Mouse (Mus musculus): ENCODE data around the gene Nadk. TPM values are rescaled to one million over a fixed set of nuclear protein-coding genes. Genes with fewer than 3 reads are reported as not detected.
A peak's percentile ranks its signal among the peaks of the same experiment; 100 is the strongest.

Nadk gene
- polyA plus RNA-seq, 1 experiment from 2014 or later: 76.8 TPM

DNA sequence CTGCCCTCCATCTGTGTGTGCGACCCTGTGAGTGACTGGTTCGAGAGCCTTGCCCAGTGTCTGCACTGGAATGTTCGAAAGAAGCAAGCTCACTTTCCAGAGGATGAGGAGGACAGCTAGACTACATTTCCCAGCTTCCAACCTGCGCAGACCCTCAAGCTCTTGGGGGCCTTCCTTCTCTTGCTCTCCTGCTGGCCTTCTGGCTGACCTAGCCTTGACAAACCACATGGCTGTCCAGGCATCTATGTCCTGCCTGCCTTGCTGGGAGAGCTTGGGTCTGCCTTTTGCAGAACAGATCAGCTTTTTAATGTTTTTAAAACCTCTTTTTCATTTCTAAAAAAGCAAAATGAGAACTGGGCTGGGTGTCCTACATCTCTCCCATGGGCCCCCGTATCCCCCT lies 27.2 kb downstream of the Nadk start:
- no peak for TF ChIP-seq CTCF (IDR thresholded peaks at IDR 0.05; ENCODE audit: low read depth)
- Histone ChIP-seq H3K27ac (no peak overlapping the region), H3K4me2 (ENCODE audit: low read length) (no peak overlapping the region), H3K9me3 (replicated peaks; ENCODE audit: low read length) (no peaks in the 10 kb centered on the region), H3K4me3 (replicated peaks; ENCODE audit: low read depth, low read length) (no peak overlapping the region), H3K9ac (ENCODE audit: low read depth, low read length) (no peak overlapping the region), H3K36me3 (ENCODE audit: insufficient read depth, low read length) (peaks cover 37% of the 10 kb centered on the region), H3K4me1 (replicated peaks; ENCODE audit: insufficient read depth, low read length) (no peaks in the 10 kb centered on the region), H3K27me3 (ENCODE audit: insufficient read depth, low read length) (no peaks in the 10 kb centered on the region)
- ATAC-seq (replicated peaks; ENCODE audit: low FRiP score, low read depth) (no peak), DNase-seq (ENCODE audit: low spot score) (no peak)
- 86% methylated on average over 5 of the region's 5 CpGs for WGBS

- Histone ChIP-seq H3K9me3 (replicated peaks; ENCODE audit: low read length) (no peaks in the 10 kb centered on the region), H3K27ac (no peak overlapping the region), H3K4me3 (replicated peaks; ENCODE audit: low read depth, low read length) (no peak overlapping the region), H3K36me3 (ENCODE audit: insufficient read depth, low read length) (peaks cover 23% of the 10 kb centered on the region), H3K4me2 (ENCODE audit: low read length) (no peak overlapping the region), H3K27me3 (ENCODE audit: insufficient read depth, low read length) (no peaks in the 10 kb centered on the region), H3K4me1 (replicated peaks; ENCODE audit: insufficient read depth, low read length) (no peaks in the 10 kb centered on the region), H3K9ac (ENCODE audit: low read depth, low read length) (no peak overlapping the region)
- no peak for TF ChIP-seq CTCF (IDR thresholded peaks at IDR 0.05; ENCODE audit: low read depth)
- 85% methylated on average over 7 of the region's 7 CpGs for WGBS
- no peak for ATAC-seq (replicated peaks; ENCODE audit: low FRiP score, low read depth)
- no peak for DNase-seq (ENCODE audit: low spot score)
These were observed 29.0 kb downstream of the Nadk start for GRCm38 (mm10) chr4:155591012-155591719.

GRCm38 (mm10) chr4:155593780-155594179 lies 31.6 kb downstream of the Nadk start:
- H3K9me3 ChIP-seq (replicated peaks; ENCODE audit: low read length): no peaks in the 10 kb centered on the region
- DNase-seq (ENCODE audit: low spot score) (no peak), ATAC-seq (replicated peaks; ENCODE audit: low FRiP score, low read depth) (no peak)
- no peak overlapping the region for H3K4me2 ChIP-seq (ENCODE audit: low read length)
- H3K9ac ChIP-seq (ENCODE audit: low read depth, low read length): no peak overlapping the region
- no peak for TF ChIP-seq CTCF (IDR thresholded peaks at IDR 0.05; ENCODE audit: low read depth)
- no peaks in the 10 kb centered on the region for H3K4me1 ChIP-seq (replicated peaks; ENCODE audit: insufficient read depth, low read length)
- 63% methylated on average over 1 of the region's 1 CpGs for WGBS
- peaks cover 8% of the 10 kb centered on the region for H3K36me3 ChIP-seq (ENCODE audit: insufficient read depth, low read length)
- no peak overlapping the region for H3K4me3 ChIP-seq (replicated peaks; ENCODE audit: low read depth, low read length)
- no peak overlapping the region for H3K27ac ChIP-seq
- no peaks in the 10 kb centered on the region for H3K27me3 ChIP-seq (ENCODE audit: insufficient read depth, low read length)

- Histone ChIP-seq H3K27me3 (ENCODE audit: insufficient read depth, low read length) (no peaks in the 10 kb centered on the region), H3K9ac (ENCODE audit: low read depth, low read length) (no peak overlapping the region), H3K36me3 (ENCODE audit: insufficient read depth, low read length) (no peaks in the 10 kb centered on the region), H3K9me3 (replicated peaks; ENCODE audit: low read length) (no peaks in the 10 kb centered on the region), H3K4me2 (ENCODE audit: low read length) (no peak overlapping the region), H3K27ac (no peak overlapping the region), H3K4me1 (replicated peaks; ENCODE audit: insufficient read depth, low read length) (no peaks in the 10 kb centered on the region), H3K4me3 (replicated peaks; ENCODE audit: low read depth, low read length) (no peak overlapping the region)
- WGBS: 83% methylated on average over 3 of the region's 3 CpGs
- DNase-seq (ENCODE audit: low spot score) (no peak), ATAC-seq (replicated peaks; ENCODE audit: low FRiP score, low read depth) (no peak)
- no peak for TF ChIP-seq CTCF (IDR thresholded peaks at IDR 0.05; ENCODE audit: low read depth)
These were observed 33.6 kb downstream of the Nadk start for GRCm38 (mm10) chr4:155595777-155596176.

- H3K9me3 ChIP-seq (replicated peaks; ENCODE audit: low read length): no peaks in the 10 kb centered on the region
- H3K27me3 ChIP-seq (ENCODE audit: insufficient read depth, low read length): no peaks in the 10 kb centered on the region
- no peak overlapping the region for H3K9ac ChIP-seq (ENCODE audit: low read depth, low read length)
- ATAC-seq (replicated peaks; ENCODE audit: low FRiP score, low read depth) (no peak), DNase-seq (ENCODE audit: low spot score) (no peak)
- H3K4me3 ChIP-seq (replicated peaks; ENCODE audit: low read depth, low read length): no peak overlapping the region
- WGBS: 59% methylated on average over 5 of the region's 5 CpGs
- no peak overlapping the region for H3K27ac ChIP-seq
- no peak for TF ChIP-seq CTCF (IDR thresholded peaks at IDR 0.05; ENCODE audit: low read depth)
- H3K4me1 ChIP-seq (replicated peaks; ENCODE audit: insufficient read depth, low read length): no peaks in the 10 kb centered on the region
- H3K36me3 ChIP-seq (ENCODE audit: insufficient read depth, low read length): no peaks in the 10 kb centered on the region
- no peak overlapping the region for H3K4me2 ChIP-seq (ENCODE audit: low read length)
These were observed 34.4 kb downstream of the Nadk start for GRCm38 (mm10) chr4:155596606-155597005.

DNA sequence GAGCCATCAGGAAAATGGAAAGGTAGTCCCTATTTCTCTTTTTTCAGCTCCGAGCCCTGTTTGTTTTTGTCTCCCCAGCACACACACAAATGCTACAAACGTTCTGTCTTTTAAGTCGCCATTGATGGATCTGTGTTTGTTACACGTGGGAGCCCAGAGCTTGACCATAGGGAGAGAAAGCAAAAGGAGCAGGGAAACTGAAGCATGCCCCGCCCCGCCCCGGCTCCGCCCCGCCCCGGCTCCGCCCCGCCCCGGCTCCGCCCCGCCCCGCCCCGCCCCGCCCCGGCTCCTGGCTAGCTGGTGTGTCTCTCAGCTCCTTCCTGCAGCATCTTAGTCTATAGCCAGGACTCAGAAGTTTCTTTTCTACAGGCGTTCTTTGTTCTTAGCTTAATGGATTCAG lies 36.4 kb downstream of the Nadk start:
- DNase-seq (ENCODE audit: low spot score) (peak; percentile 3), ATAC-seq (replicated peaks; ENCODE audit: low FRiP score, low read depth) (no peak)
- no peaks in the 10 kb centered on the region for H3K9me3 ChIP-seq (replicated peaks; ENCODE audit: low read length)
- H3K27ac ChIP-seq: no peak overlapping the region
- H3K9ac ChIP-seq (ENCODE audit: low read depth, low read length): no peak overlapping the region
- no peak overlapping the region for H3K4me2 ChIP-seq (ENCODE audit: low read length)
- TF ChIP-seq CTCF (IDR thresholded peaks at IDR 0.05; ENCODE audit: low read depth): no peak
- 27% methylated on average over 20 of the region's 20 CpGs for WGBS
- no peaks in the 10 kb centered on the region for H3K36me3 ChIP-seq (ENCODE audit: insufficient read depth, low read length)
- no peak overlapping the region for H3K4me3 ChIP-seq (replicated peaks; ENCODE audit: low read depth, low read length)
- no peaks in the 10 kb centered on the region for H3K27me3 ChIP-seq (ENCODE audit: insufficient read depth, low read length)
- H3K4me1 ChIP-seq (replicated peaks; ENCODE audit: insufficient read depth, low read length): no peaks in the 10 kb centered on the region
